Mouse (Mus musculus): Measurements from ENCODE around the gene Il17d. TPM values are rescaled to one million over a fixed set of nuclear protein-coding genes. Genes with fewer than 3 reads are reported as not detected.

Gene Il17d
- polyA plus RNA-seq, 1 experiment from 2014 or later = 1.5 TPM

DNA sequence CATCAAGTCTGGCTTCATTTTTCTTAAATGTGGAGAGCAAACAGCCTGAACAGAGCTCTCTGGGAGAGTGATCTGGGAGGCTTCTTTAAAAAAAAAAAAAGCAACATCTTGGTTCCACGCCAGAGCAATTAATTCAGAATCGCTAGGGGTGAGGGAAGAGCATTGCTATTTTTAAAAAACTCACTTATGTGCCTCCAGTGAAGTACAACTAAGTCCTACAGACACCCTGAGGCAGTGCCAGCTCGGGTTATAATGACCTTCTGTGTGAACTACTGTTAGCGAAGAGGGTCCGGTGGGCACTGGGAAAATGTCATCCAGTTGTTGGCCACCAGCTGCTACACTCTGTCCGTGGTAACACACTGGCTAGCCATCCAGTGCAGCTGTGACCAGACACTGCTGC is 11.1 kb downstream of the Il17d start:
- Histone ChIP-seq H3K9me3 (no peaks in the 10 kb centered on the region), H3K27me3 (replicated peaks) (peaks cover 30% of the 10 kb centered on the region), H3K9ac (0 out of 2 replicates have a peak overlapping the region, but pooled peaks have one; percentile 24), H3K4me1 (peaks cover 51% of the 10 kb centered on the region), H3K36me3 (no peaks in the 10 kb centered on the region), H3K4me3 (no peak overlapping the region), H3K4me2 (peak overlapping the region; percentile 28), H3K27ac (replicated peaks) (peak overlapping the region; percentile 86)
- no peak for ATAC-seq (ENCODE audit: extremely low read depth, insufficient number of reproducible peaks, low FRiP score, low TSS enrichment)
- 39% methylated on average over 6 of the region's 6 CpGs for WGBS

DNA sequence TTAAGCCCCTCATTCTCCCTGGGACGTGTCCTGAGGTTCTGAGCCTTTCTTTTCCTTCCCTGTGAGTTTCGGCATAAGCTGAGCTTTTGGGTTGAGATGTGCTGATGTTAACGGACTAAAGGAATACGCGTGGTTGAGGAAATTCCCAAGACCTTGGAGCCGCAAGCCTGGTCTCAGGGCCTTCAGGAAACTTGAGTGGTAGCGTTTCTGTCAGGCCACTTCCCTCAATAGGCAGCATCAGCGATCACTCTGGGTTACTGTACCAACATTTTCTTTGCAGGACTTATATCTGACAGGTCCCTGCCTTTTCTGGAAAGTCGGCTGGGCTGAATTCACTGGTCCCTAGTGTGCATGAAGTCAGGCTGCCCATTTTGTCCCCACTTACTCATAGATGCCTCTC is 12.2 kb downstream of the Il17d start:
- Histone ChIP-seq H3K27me3 (replicated peaks) (peaks cover 27% of the 10 kb centered on the region), H3K9ac (peak overlapping the region; percentile 72; the same call in 1 of the 2 replicates), H3K4me1 (peaks cover 51% of the 10 kb centered on the region), H3K4me2 (peak overlapping the region; percentile 49), H3K36me3 (no peaks in the 10 kb centered on the region), H3K27ac (replicated peaks) (peak overlapping the region; percentile 89), H3K9me3 (no peaks in the 10 kb centered on the region), H3K4me3 (no peak overlapping the region)
- WGBS = 42% methylated on average over 9 of the region's 9 CpGs
- no peak for ATAC-seq (ENCODE audit: extremely low read depth, insufficient number of reproducible peaks, low FRiP score, low TSS enrichment)

DNA sequence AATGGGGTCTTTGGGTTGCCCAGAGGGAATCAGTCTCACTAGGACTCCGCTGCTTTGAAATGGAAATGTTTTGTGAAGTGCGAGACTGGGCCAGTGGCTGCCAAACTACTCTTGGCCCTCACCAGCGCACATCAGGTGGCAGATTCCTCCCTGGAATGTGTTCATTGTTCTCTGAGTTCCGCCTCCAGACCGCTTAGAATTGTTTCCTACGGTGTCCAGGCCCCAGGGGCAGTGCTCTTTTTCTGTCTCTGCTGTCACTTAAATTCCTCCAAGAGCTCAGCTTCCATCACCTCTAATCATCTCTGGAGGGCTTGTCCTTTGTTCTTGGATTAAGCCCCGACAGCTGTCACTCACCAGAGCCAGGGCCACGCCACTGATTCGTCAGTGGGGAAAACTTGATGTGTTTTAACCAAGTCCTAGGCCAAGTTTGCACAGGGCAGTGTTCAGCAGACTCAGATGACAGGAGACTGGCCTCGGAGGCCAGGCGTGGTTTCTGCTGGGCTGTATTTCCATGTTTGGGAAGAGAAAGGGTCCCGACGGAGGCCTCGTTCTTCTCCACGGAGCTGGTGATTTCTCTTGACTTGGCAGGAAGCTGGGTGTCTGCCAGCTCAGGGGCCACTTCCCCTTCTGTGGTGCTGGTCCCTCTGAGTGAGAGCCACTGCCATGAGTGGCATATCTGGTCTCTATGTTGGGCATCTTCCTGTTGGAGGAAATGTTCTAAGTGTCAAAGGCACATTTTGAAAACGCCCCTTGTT is 12.9 kb downstream of the Il17d start:
- ATAC-seq (ENCODE audit: extremely low read depth, insufficient number of reproducible peaks, low FRiP score, low TSS enrichment) = no peak
- 0 out of 2 replicates have a peak overlapping the region, but pooled peaks have one; percentile 3 for H3K4me3 ChIP-seq
- H3K4me1 ChIP-seq = peaks cover 51% of the 10 kb centered on the region
- peak overlapping the region; percentile 72 for H3K9ac ChIP-seq
- no peaks in the 10 kb centered on the region for H3K9me3 ChIP-seq
- 9% methylated on average over 16 of the region's 16 CpGs for WGBS
- peak overlapping the region; percentile 49 for H3K4me2 ChIP-seq
- no peaks in the 10 kb centered on the region for H3K36me3 ChIP-seq
- H3K27me3 ChIP-seq (replicated peaks) = peaks cover 27% of the 10 kb centered on the region
- peak overlapping the region; percentile 89 for H3K27ac ChIP-seq (replicated peaks)

DNA sequence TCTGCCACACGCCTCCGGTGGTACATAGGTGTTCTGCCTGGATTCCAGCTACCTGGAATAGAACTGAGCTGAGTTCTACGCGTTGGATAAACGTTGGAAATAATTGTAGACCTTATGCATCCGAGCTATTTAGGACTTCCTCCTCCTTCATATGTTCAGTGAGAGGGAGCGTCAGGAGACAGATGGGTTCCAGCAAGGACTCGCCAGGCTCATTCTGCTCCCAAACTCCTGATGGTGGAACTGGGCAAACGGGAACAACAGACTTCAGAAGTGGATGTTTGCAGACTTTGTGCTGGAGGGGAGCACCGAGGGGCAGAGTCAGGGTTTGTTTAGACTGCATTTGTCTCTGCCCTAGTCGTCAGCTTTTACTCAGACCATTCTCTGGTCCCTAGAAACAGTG is 16.1 kb downstream of the Il17d start:
- H3K9ac ChIP-seq = no peak overlapping the region
- ATAC-seq (ENCODE audit: extremely low read depth, insufficient number of reproducible peaks, low FRiP score, low TSS enrichment) = no peak

DNA sequence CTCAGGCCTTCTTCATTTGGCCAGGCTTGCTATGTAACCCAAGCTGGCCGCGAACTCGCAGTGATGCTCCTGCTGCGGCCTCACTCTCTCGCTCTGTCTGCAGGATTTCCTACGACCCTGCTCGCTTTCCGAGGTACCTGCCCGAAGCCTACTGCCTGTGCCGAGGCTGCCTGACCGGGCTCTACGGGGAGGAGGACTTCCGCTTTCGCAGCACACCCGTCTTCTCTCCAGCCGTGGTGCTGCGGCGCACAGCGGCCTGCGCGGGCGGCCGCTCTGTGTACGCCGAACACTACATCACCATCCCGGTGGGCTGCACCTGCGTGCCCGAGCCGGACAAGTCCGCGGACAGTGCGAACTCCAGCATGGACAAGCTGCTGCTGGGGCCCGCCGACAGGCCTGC is 17.7 kb downstream of the Il17d start:
- ATAC-seq (ENCODE audit: extremely low read depth, insufficient number of reproducible peaks, low FRiP score, low TSS enrichment) = no peak
- peak overlapping the region; percentile 29 for H3K4me3 ChIP-seq
- peak overlapping the region; percentile 58; the same call in 1 of the 2 replicates for H3K9ac ChIP-seq
- peaks cover 8% of the 10 kb centered on the region; the same call in 1 of the 2 replicates for H3K27me3 ChIP-seq (replicated peaks)
- no peaks in the 10 kb centered on the region for H3K36me3 ChIP-seq
- no peak overlapping the region for H3K27ac ChIP-seq (replicated peaks)
- peaks cover 20% of the 10 kb centered on the region for H3K4me1 ChIP-seq
- H3K4me2 ChIP-seq = peak overlapping the region; percentile 53
- no peaks in the 10 kb centered on the region for H3K9me3 ChIP-seq
- 45% methylated on average over 34 of the region's 34 CpGs for WGBS

More for the DNA sequence above, 16.1 kb downstream of the Il17d start:
- H3K27me3 ChIP-seq (replicated peaks) = peaks cover 8% of the 10 kb centered on the region; the same call in 1 of the 2 replicates
- no peaks in the 10 kb centered on the region for H3K36me3 ChIP-seq
- no peaks in the 10 kb centered on the region for H3K9me3 ChIP-seq
- H3K27ac ChIP-seq (replicated peaks) = no peak overlapping the region
- H3K4me1 ChIP-seq = peaks cover 27% of the 10 kb centered on the region
- no peak overlapping the region for H3K4me2 ChIP-seq
- no peak overlapping the region for H3K4me3 ChIP-seq
- WGBS = 73% methylated on average over 11 of the region's 11 CpGs

DNA sequence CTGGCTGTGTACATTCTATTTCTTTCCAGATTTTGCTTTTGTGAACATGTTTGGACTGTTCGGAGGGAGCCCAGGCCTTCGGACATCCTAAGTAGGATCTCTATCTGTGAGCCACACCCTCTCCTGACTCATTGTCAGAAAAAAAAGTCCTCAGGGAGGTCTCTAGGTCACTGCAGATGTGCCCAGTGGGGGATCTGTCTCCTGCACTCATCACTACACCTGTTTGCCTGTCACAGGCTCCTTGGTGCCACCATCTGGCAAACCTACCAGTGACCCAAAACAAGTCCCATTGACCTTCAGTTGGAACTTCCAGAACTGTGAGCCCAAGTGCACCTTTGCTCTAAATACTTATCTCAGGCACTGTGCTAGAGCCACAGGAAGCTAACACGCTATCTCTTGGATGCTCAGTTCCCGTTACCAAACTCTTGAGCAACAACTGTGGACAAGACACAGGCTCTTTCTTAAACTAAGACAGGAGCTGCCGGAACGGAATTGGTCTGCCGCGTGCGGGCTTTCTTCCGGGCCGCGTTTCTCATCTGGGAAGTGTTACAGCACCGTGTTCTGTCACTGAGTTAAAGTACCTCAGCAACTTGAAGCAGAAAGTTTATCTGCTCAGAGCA is 19.0 kb downstream of the Il17d start:
- H3K27me3 ChIP-seq (replicated peaks) = peaks cover 8% of the 10 kb centered on the region; the same call in 1 of the 2 replicates
- no peak overlapping the region for H3K9ac ChIP-seq
- no peak overlapping the region for H3K4me2 ChIP-seq
- H3K36me3 ChIP-seq = peaks cover 2% of the 10 kb centered on the region; the same call in 1 of the 2 replicates
- H3K4me3 ChIP-seq = no peak overlapping the region
- no peak for ATAC-seq (ENCODE audit: extremely low read depth, insufficient number of reproducible peaks, low FRiP score, low TSS enrichment)
- WGBS = 76% methylated on average over 13 of the region's 13 CpGs
- no peaks in the 10 kb centered on the region for H3K9me3 ChIP-seq
- no peak overlapping the region for H3K27ac ChIP-seq (replicated peaks)
- peaks cover 7% of the 10 kb centered on the region for H3K4me1 ChIP-seq

DNA sequence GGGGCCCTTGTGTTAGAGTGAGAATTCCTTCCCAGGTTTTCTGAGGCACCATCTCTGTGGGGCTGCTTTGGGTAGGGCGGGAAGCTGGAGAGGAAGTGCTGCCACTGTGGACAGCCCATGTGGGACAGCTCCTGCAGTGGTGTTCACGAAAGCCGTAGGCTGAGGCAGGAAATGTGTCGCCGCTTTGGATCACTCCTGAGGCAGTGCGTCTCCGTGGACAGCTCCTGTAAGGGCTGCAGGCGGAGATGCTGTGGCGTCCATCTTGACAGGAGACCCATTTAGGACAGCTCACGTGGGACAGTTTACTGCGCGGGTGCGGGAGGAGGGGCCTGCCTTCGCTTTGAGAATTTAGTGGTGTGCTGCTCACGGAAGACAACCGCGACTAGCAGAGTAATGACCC is 20.9 kb downstream of the Il17d start:
- Histone ChIP-seq H3K27ac (replicated peaks) (no peak overlapping the region), H3K36me3 (peaks cover 21% of the 10 kb centered on the region), H3K9ac (no peak overlapping the region), H3K4me1 (peaks cover 6% of the 10 kb centered on the region), H3K9me3 (no peaks in the 10 kb centered on the region), H3K4me3 (no peak overlapping the region), H3K4me2 (no peak overlapping the region), H3K27me3 (replicated peaks) (peaks cover 8% of the 10 kb centered on the region; the same call in 1 of the 2 replicates)
- 78% methylated on average over 17 of the region's 17 CpGs for WGBS
- ATAC-seq (ENCODE audit: extremely low read depth, insufficient number of reproducible peaks, low FRiP score, low TSS enrichment) = no peak

DNA sequence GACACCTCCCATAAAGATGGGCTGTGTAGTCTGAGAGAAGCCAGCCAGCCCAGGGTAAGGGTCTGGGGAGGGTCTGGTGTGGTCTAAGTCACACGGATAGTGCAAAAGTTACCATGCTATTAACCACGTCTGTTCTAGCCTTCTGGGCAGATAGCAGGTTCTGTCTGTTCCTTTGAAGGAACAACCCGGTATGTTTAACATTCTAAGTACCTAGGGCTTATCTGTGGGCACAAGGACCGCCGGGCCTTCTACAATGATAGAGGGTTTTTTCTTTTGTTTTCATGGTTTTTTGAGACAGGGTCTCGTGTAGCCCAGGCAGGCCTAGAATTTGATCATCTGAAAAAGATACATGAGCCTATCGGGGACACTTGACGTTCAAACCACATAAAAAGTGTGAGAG is 21.6 kb downstream of the Il17d start:
- 82% methylated on average over 8 of the region's 8 CpGs for WGBS
- Histone ChIP-seq H3K9ac (no peak overlapping the region), H3K4me2 (no peak overlapping the region), H3K9me3 (no peaks in the 10 kb centered on the region), H3K27ac (replicated peaks) (no peak overlapping the region), H3K27me3 (replicated peaks) (peaks cover 8% of the 10 kb centered on the region; the same call in 1 of the 2 replicates), H3K4me3 (no peak overlapping the region), H3K4me1 (peaks cover 6% of the 10 kb centered on the region), H3K36me3 (peaks cover 21% of the 10 kb centered on the region)
- ATAC-seq (ENCODE audit: extremely low read depth, insufficient number of reproducible peaks, low FRiP score, low TSS enrichment) = no peak

DNA sequence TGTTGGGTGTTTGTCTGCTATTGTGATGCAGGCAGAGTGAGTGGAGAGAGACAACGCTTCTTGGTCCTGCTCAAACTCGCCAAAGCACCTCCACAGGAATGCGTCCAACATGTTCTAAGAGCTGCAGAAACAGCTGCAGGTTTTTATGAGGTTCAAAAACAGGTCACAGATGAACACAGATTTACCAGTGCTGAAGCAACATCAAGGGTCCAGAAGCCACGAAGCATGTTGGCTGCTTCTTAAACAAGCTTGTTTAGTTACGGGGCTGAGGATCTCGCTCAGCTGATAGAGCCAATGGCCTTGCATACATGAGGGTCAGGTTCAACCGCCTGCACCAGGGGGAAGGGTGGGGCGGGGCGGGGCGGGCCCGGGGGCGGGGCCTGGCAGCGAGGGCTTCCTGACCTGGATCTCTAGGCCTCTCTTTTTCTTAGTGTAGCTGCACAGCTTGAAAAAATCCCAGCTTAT is 22.0 kb downstream of the Il17d start:
- Histone ChIP-seq H3K27me3 (replicated peaks) (peaks cover 8% of the 10 kb centered on the region; the same call in 1 of the 2 replicates), H3K4me2 (no peak overlapping the region), H3K4me3 (no peak overlapping the region), H3K9ac (no peak overlapping the region), H3K9me3 (no peaks in the 10 kb centered on the region), H3K27ac (replicated peaks) (no peak overlapping the region), H3K4me1 (peaks cover 6% of the 10 kb centered on the region), H3K36me3 (peaks cover 21% of the 10 kb centered on the region)
- no peak for ATAC-seq (ENCODE audit: extremely low read depth, insufficient number of reproducible peaks, low FRiP score, low TSS enrichment)
- WGBS = 23% methylated on average over 13 of the region's 13 CpGs

DNA sequence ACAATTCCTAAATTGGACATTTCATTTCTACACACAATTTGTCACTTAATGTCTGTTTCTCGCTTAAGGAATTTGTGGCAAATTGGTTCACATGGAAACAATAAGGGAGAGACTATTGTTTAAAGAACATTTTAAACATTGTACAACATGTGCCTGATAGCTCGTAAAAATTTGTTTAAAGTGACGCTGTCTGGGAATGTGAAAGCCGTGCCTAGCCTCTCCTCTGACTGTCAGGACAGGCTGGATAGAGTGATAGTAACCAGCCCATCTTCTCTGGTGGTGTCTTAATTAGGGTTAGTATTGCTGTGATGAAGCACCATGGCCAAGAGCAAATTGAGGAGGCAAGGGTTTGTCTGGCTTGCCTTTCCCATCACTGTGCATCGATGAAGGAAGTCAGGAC is 22.5 kb downstream of the Il17d start:
- Histone ChIP-seq H3K9ac (no peak overlapping the region), H3K36me3 (peaks cover 21% of the 10 kb centered on the region), H3K4me1 (peaks cover 6% of the 10 kb centered on the region), H3K4me3 (no peak overlapping the region), H3K27me3 (replicated peaks) (peaks cover 4% of the 10 kb centered on the region; the same call in 1 of the 2 replicates), H3K27ac (replicated peaks) (no peak overlapping the region), H3K4me2 (no peak overlapping the region), H3K9me3 (no peaks in the 10 kb centered on the region)
- no peak for ATAC-seq (ENCODE audit: extremely low read depth, insufficient number of reproducible peaks, low FRiP score, low TSS enrichment)
- 74% methylated on average over 5 of the region's 5 CpGs for WGBS

DNA sequence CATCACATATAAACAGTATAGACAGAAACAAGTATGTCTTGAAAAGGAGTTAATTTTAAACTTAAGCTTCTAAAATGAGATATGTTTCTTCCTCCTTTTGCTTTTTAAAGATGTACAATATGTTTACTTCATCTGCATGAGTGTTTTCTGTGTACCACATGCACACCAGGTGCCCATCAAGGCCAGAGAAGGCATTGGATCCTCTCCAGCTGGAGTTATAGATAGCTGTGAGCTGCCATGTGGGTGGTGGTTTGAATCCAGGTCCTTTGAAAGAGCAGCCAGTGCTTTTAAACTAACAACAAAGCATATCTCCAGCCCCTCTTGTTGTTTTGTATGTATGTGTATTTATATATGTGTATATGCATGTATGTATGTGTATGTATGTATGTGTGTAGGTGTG is 28.4 kb downstream of the Il17d start:
- H3K4me1 ChIP-seq = no peaks in the 10 kb centered on the region
- peaks cover 30% of the 10 kb centered on the region for H3K36me3 ChIP-seq
- no peak overlapping the region for H3K4me3 ChIP-seq
- no peaks in the 10 kb centered on the region for H3K9me3 ChIP-seq
- H3K4me2 ChIP-seq = no peak overlapping the region
- no peak overlapping the region for H3K9ac ChIP-seq
- ATAC-seq (ENCODE audit: extremely low read depth, insufficient number of reproducible peaks, low FRiP score, low TSS enrichment) = no peak
- no peaks in the 10 kb centered on the region for H3K27me3 ChIP-seq (replicated peaks)
- H3K27ac ChIP-seq (replicated peaks) = no peak overlapping the region

Measured in heart, embryonic 13.5 days (tissue).